Comparison of ENCODE assay signal across 11 mouse cellular contexts in genomic region chr5:114298212-114298894, GRCm38 (mm10). TPM values are rescaled to one million over a fixed set of nuclear protein-coding genes. Genes with fewer than 3 reads are reported as not detected.
A peak's percentile ranks its signal among the peaks of the same experiment; 100 is the strongest.
DNase-seq lines count a peak whose midpoint lies in the region; ATAC-seq and TF ChIP-seq lines count a peak whose summit lies in the region.
"Had no signal": no experiment of that assay in that cellular context is flagged by ENCODE, and none has a peak within 500 bp of the region (broad histone marks: within the 10 kb centered on the region; RNA-seq: fewer than 3 reads in every experiment).

No protein-coding gene starts in this region.

- H3K4me2 ChIP-seq in lung, embryonic 14.5 days, result no peak overlapping the region
- H3K4me2 ChIP-seq in forebrain, embryonic 13.5 days, result 0 out of 2 replicates have a peak overlapping the region, but pooled peaks have one; percentile 0
- no peak overlapping the region; the same call in 1 of the 2 replicates for H3K4me2 ChIP-seq in midbrain, embryonic 12.5 days (replicated peaks)
- H3K4me2 ChIP-seq: limb, embryonic 15.5 days had no signal

- H3K27me3 ChIP-seq in lung, embryonic 14.5 days (ENCODE audit: insufficient read depth, low read length), result no peaks in the 10 kb centered on the region
- peaks cover 27% of the 10 kb centered on the region for H3K27me3 ChIP-seq in forebrain, embryonic 13.5 days
- peaks cover 73% of the 10 kb centered on the region for H3K27me3 ChIP-seq in midbrain, embryonic 12.5 days
- H3K27me3 ChIP-seq: limb, embryonic 15.5 days had no signal

- H3K27ac ChIP-seq in lung, embryonic 14.5 days (ENCODE audit: low read depth), result no peak overlapping the region
- H3K27ac ChIP-seq in forebrain, embryonic 13.5 days, result peak overlapping the region; percentile 5; the same call in 1 of the 2 replicates
- H3K27ac ChIP-seq in midbrain, embryonic 12.5 days (replicated peaks), result peak overlapping the region; percentile 55
- H3K27ac ChIP-seq: heart, embryonic 10.5 days; limb, embryonic 15.5 days had no signal

- no peaks in the 10 kb centered on the region for H3K9me3 ChIP-seq in lung, embryonic 14.5 days (ENCODE audit: low read depth, low read length)
- no peaks in the 10 kb centered on the region for H3K9me3 ChIP-seq in forebrain, embryonic 13.5 days (replicated peaks)
- no peaks in the 10 kb centered on the region for H3K9me3 ChIP-seq in midbrain, embryonic 12.5 days
- H3K9me3 ChIP-seq: heart, embryonic 10.5 days; limb, embryonic 15.5 days had no signal

- TF ChIP-seq CTCF in lung, embryonic 14.5 days (IDR thresholded peaks at IDR 0.05; ENCODE audit: low read depth), result no peak

- ATAC-seq in lung, embryonic 14.5 days (ENCODE audit: insufficient read depth), result no peak
- no peak; the same call in 1 of the 2 replicates for ATAC-seq in forebrain, embryonic 13.5 days
- no peak for ATAC-seq in midbrain, embryonic 12.5 days (ENCODE audit: low FRiP score, low read depth)

- no peaks in the 10 kb centered on the region for H3K4me1 ChIP-seq in lung, embryonic 14.5 days (ENCODE audit: insufficient read depth)
- peaks cover 45% of the 10 kb centered on the region for H3K4me1 ChIP-seq in forebrain, embryonic 13.5 days
- H3K4me1 ChIP-seq in midbrain, embryonic 12.5 days, result peaks cover 49% of the 10 kb centered on the region
- H3K4me1 ChIP-seq: heart, embryonic 10.5 days had no signal

- DNase-seq in cerebellum, postnatal 10 days, result peak; percentile 74 to 75
- no peak for DNase-seq in cerebellum, adult 8-10 months
- peak; percentile 84 for DNase-seq in lung, embryonic 14.5 days
- no peak for DNase-seq in lung, postnatal 25 days (ENCODE audit: low spot score)
- DNase-seq in natural killer cell, adult 2 months (ENCODE audit: low spot score in 2 of 2), result no peak
- DNase-seq in ovary, postnatal 10 days (ENCODE audit: low spot score), result no peak

- H3K36me3 ChIP-seq in lung, embryonic 14.5 days (ENCODE audit: insufficient read depth), result no peaks in the 10 kb centered on the region
- H3K36me3 ChIP-seq in forebrain, embryonic 13.5 days (ENCODE audit: poor library complexity, severe bottlenecking), result no peaks in the 10 kb centered on the region
- H3K36me3 ChIP-seq in midbrain, embryonic 12.5 days, result no peaks in the 10 kb centered on the region
- H3K36me3 ChIP-seq: heart, embryonic 10.5 days; limb, embryonic 15.5 days had no signal

- no peak overlapping the region for H3K4me3 ChIP-seq in lung, embryonic 14.5 days (ENCODE audit: low read depth, low read length)
- H3K4me3 ChIP-seq in forebrain, embryonic 13.5 days, result no peak overlapping the region
- no peak overlapping the region for H3K4me3 ChIP-seq in midbrain, embryonic 12.5 days
- H3K4me3 ChIP-seq: heart, embryonic 10.5 days; limb, embryonic 15.5 days had no signal

- WGBS in lung, embryonic 14.5 days, result 51% methylated on average over 18 of the region's 18 CpGs
- 44% methylated on average over 18 of the region's 18 CpGs for WGBS in forebrain, embryonic 13.5 days
- 56% methylated on average over 18 of the region's 18 CpGs for WGBS in midbrain, embryonic 12.5 days

- H3K9ac ChIP-seq in lung, embryonic 14.5 days, result no peak overlapping the region
- H3K9ac ChIP-seq in forebrain, embryonic 13.5 days, result no peak overlapping the region
- H3K9ac ChIP-seq in midbrain, embryonic 12.5 days (replicated peaks), result no peak overlapping the region
- H3K9ac ChIP-seq: limb, embryonic 15.5 days had no signal

RNA-seq across cellular contexts. Expression of gene Myo1h, which starts 9.4 kb away (rescaled TPM):
- 2.5 and 2.8 TPM in 2 replicates for polyA plus RNA-seq in lung, embryonic 14.5 days (2014; fragmentation: Nextera tagmentation; extraction: Ambion mirVana)
- 0.56 and 0.62 TPM in 2 replicates for polyA plus RNA-seq in forebrain, embryonic 13.5 days (2015; fragmentation: Nextera tagmentation; extraction: Ambion mirVana)
- 0.40 and 0.68 TPM in 2 replicates for polyA plus RNA-seq in midbrain, embryonic 12.5 days (2016; fragmentation: Nextera tagmentation; extraction: Ambion mirVana)

RNA-seq across cellular contexts. Expression of gene Foxn4, which starts 24.7 kb away (rescaled TPM):
- polyA plus RNA-seq in lung, embryonic 14.5 days (2014; fragmentation: Nextera tagmentation; extraction: Ambion mirVana), result 0.16 and 0.22 TPM in 2 replicates
- 0.12 and 0.31 TPM in 2 replicates for polyA plus RNA-seq in forebrain, embryonic 13.5 days (2015; fragmentation: Nextera tagmentation; extraction: Ambion mirVana)
- 11.0 and 12.4 TPM in 2 replicates for polyA plus RNA-seq in midbrain, embryonic 12.5 days (2016; fragmentation: Nextera tagmentation; extraction: Ambion mirVana)
- polyA plus RNA-seq: C2C12; heart, embryonic 10.5 days; limb, embryonic 15.5 days had no signal

Comparison
In these comparisons a context has a peak if more than half of its experiments do, and no peak if none do; other contexts are left out.
1. DNase-seq: peak in cerebellum, postnatal 10 days (2 of 2) and lung, embryonic 14.5 days (single experiment); none in cerebellum, adult 8-10 months (single experiment), lung, postnatal 25 days (single experiment), natural killer cell, adult 2 months (0 of 2) and ovary, postnatal 10 days (single experiment).